Mouse (Mus musculus) ES-E14 (cell line): Measurements from ENCODE around the gene Mast4. TPM values are rescaled to one million over a fixed set of nuclear protein-coding genes. Genes with fewer than 3 reads are reported as not detected.

Source experiments
- DNase-seq: peaks from one replicate; pipeline ENCODE4 v3.0.0-alpha.2; 2013; ENCODE audit warnings: low read depth, low spot score
- H3K27ac ChIP-seq: 2 replicates; pipeline ENCODE4 v1.5.1; 2012; ENCODE audit warnings: low read depth, mild to moderate bottlenecking, low read length, moderate library complexity, mixed read lengths; ENCODE audit not compliant: poor library complexity, insufficient read depth, severe bottlenecking
- H3K36me3 ChIP-seq: 2 replicates; pipeline ENCODE4 v1.6.1; 2012; ENCODE audit warnings: mild to moderate bottlenecking, low read length, moderate library complexity, mixed read lengths; ENCODE audit not compliant: control insufficient read depth, poor library complexity, insufficient read depth, severe bottlenecking
- H3K4me1 ChIP-seq, 2 experiments: fragments of 150-350 bp in 1 of 2; sonication (generic) in 1 of 2; 2 replicates each; pipeline ENCODE4 v1.6.1; 2012; ENCODE audit warnings: low read length in 2 of 2, mild to moderate bottlenecking in 1 of 2, mixed read lengths in 1 of 2; ENCODE audit not compliant: control insufficient read depth in 2 of 2, insufficient read depth in 2 of 2, poor library complexity in 1 of 2
- H3K4me3 ChIP-seq, 2 experiments: fragments of 150-350 bp in 1 of 2; sonication (generic) in 1 of 2; 2 replicates each; pipeline ENCODE4 v1.5.1; 2012; ENCODE audit warnings: low read length in 2 of 2, low read depth in 1 of 2, mild to moderate bottlenecking in 1 of 2, mixed read lengths in 1 of 2; ENCODE audit not compliant: insufficient read depth in 1 of 2, poor library complexity in 1 of 2, severe bottlenecking in 1 of 2
- H3K9ac ChIP-seq: 2 replicates; pipeline ENCODE4 v1.6.1; 2012; ENCODE audit warnings: low read depth, mild to moderate bottlenecking, low read length, mixed read lengths; ENCODE audit not compliant: poor library complexity, insufficient read depth, severe bottlenecking
- H3K9me3 ChIP-seq: fragments of 150-350 bp; sonication (generic); 2 replicates; pipeline ENCODE4 v1.6.1; 2012; ENCODE audit warnings: low read depth, mild to moderate bottlenecking, low read length; ENCODE audit not compliant: control insufficient read depth, insufficient read depth
- CHD2 ChIP-seq: IDR thresholded peaks from 2 replicates; pipeline ENCODE4 v1.6.1; 2014; ENCODE audit warnings: mild to moderate bottlenecking, low read depth, low read length, inconsistent platforms
- HCFC1 ChIP-seq: IDR thresholded peaks from 2 replicates; pipeline ENCODE4 v1.6.1; 2012; ENCODE audit warnings: low read length, inconsistent platforms, borderline replicate concordance; ENCODE audit not compliant: insufficient read depth
- MAFK ChIP-seq: IDR thresholded peaks from 2 replicates; pipeline ENCODE4 v1.6.1; 2014; ENCODE audit warnings: mild to moderate bottlenecking, low read depth, low read length, inconsistent platforms; ENCODE audit not compliant: insufficient read depth
- ZC3H11A ChIP-seq: IDR thresholded peaks from 2 replicates; pipeline ENCODE4 v1.6.1; 2012; ENCODE audit warnings: low read depth, mild to moderate bottlenecking, inconsistent platforms, low read length, borderline replicate concordance
- ZNF384 ChIP-seq: IDR thresholded peaks from 2 replicates; pipeline ENCODE4 v1.6.1; 2012; ENCODE audit warnings: low read depth, low read length, inconsistent platforms
- in situ Hi-C, 2 experiments: fragments of 600-800 bp; cut with MboI; formaldehyde crosslinking; loops; one replicate each; pipeline ENCODE4 v1.15.1; 2025; ENCODE audit warnings: low sequenced_read_pairs in 2 of 2, inconsistent platforms in 1 of 2; ENCODE audit not compliant: unreplicated experiment in 2 of 2
- total RNA-seq: library from RNA; depleted of rRNA; stranded (reverse); fragments of 300-350 nt; gene quantifications from 2 replicates; pipeline ENCODE4 v1.2.3, GENCODE M21; 2012

The Mast4 gene
- total RNA-seq, 1 experiment: 8.3 TPM

GRCm38 (mm10) chr13:103043011-103043410 is 291.3 kb downstream of the Mast4 start:
- H3K36me3 ChIP-seq: no peaks in the 10 kb centered on the region
- H3K9ac ChIP-seq: no peak overlapping the region
- H3K27ac ChIP-seq: no peak overlapping the region
- in situ Hi-C loops: no loop called here
- H3K9me3 ChIP-seq: no peaks in the 10 kb centered on the region
- no peaks in the 10 kb centered on the region for H3K4me1 ChIP-seq
- no peak overlapping the region for H3K4me3 ChIP-seq
- no peak for DNase-seq
- TF ChIP-seq MAFK (no peak), HCFC1 (no peak), CHD2 (no peak), ZC3H11A (no peak)

DNA sequence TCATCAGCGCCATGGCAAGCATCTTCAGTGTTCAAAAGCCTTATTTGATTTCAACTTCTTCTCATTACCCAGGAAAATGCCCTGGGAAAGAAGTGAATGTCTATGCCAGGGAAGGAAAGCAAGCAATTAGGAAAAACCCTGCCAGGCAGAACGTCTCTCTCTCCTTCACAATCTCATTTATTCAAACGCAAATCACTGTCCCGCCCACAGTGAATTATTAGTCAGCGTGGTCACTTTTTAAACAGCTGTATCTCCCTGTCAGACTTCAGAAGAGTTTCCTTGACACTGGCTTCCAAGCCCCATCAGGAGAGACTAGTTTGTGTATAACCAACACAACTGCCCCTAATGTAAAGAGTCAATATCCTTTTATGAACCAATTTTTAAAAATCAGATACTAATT is 296.8 kb downstream of the Mast4 start:
- no peak for DNase-seq
- H3K36me3 ChIP-seq: no peaks in the 10 kb centered on the region
- H3K4me1 ChIP-seq: no peaks in the 10 kb centered on the region
- no peak overlapping the region for H3K9ac ChIP-seq
- no peaks in the 10 kb centered on the region for H3K9me3 ChIP-seq
- H3K4me3 ChIP-seq: no peak overlapping the region
- H3K27ac ChIP-seq: no peak overlapping the region
- in situ Hi-C loops: no loop called here
- TF ChIP-seq CHD2: no peak
- no peak for TF ChIP-seq HCFC1
- no peak for TF ChIP-seq ZC3H11A
- no peak for TF ChIP-seq MAFK
- TF ChIP-seq ZNF384: no peak

- DNase-seq: peak; percentile 8
- Histone ChIP-seq H3K36me3 (no peaks in the 10 kb centered on the region), H3K4me1 (no peaks in the 10 kb centered on the region), H3K27ac (no peak overlapping the region), H3K9ac (no peak overlapping the region), H3K4me3 (no peak overlapping the region), H3K9me3 (no peaks in the 10 kb centered on the region)
- in situ Hi-C loops: no loop called here
- no peak for TF ChIP-seq ZNF384
- no peak for TF ChIP-seq MAFK
- TF ChIP-seq CHD2: no peak
- no peak for TF ChIP-seq HCFC1
- no peak for TF ChIP-seq ZC3H11A
These were observed 304.9 kb downstream of the Mast4 start for GRCm38 (mm10) chr13:103029377-103029776.

DNA sequence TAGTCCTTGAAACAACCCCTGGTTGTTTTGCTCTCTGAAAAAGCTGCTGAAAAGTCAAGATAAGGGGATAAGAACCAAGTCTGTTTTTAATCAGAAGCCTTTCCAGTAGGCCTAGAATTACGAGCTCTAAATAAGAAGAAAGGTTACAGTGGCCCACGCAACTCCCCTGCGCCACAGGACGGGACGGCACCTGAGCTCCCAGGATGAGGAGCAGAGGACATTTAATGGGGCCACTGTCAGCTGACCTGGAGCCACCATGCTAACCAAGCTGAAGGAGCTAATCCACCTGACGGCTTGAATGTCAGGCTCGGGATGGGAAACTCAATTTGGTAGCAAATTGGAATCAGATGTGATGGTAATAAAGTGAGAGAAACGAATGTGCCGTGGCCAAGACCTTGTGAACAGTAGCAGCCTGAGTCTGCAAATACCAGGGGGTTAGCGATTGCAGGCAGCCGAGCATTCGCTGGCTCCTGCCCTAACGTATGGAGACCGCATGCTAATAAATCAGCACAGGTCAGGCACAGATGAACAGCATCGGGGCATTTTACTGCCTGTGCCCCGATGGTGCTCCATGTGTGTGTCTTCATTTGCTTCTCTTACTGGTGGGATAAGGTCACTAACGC is 306.7 kb downstream of the Mast4 start:
- no peaks in the 10 kb centered on the region for H3K4me1 ChIP-seq
- in situ Hi-C loops: no loop called here
- no peak for TF ChIP-seq CHD2
- no peak for TF ChIP-seq ZC3H11A
- no peak for TF ChIP-seq ZNF384
- no peak for TF ChIP-seq HCFC1
- TF ChIP-seq MAFK: no peak
- no peaks in the 10 kb centered on the region for H3K9me3 ChIP-seq
- no peaks in the 10 kb centered on the region for H3K36me3 ChIP-seq
- no peak overlapping the region for H3K4me3 ChIP-seq
- no peak overlapping the region for H3K9ac ChIP-seq
- no peak overlapping the region for H3K27ac ChIP-seq
- no peak for DNase-seq

GRCm38 (mm10) chr13:103025461-103025860 is 308.8 kb downstream of the Mast4 start:
- Histone ChIP-seq H3K36me3 (no peaks in the 10 kb centered on the region), H3K4me1 (no peaks in the 10 kb centered on the region), H3K4me3 (no peak overlapping the region), H3K27ac (no peak overlapping the region), H3K9ac (no peak overlapping the region), H3K9me3 (no peaks in the 10 kb centered on the region)
- no peak for TF ChIP-seq CHD2
- TF ChIP-seq HCFC1: no peak
- no peak for TF ChIP-seq ZNF384
- no peak for TF ChIP-seq MAFK
- TF ChIP-seq ZC3H11A: no peak
- in situ Hi-C loops: no loop called here
- no peak for DNase-seq
